Mouse (Mus musculus) neural tube, embryonic 14.5 days (tissue): Measurements from ENCODE around the gene Npl. TPM values are rescaled to one million over a fixed set of nuclear protein-coding genes. Genes with fewer than 3 reads are reported as not detected.

ENCODE experiments used
- ATAC-seq: fragments of 200-750 bp; cut with Nextera tagmentation; 2 replicates; pipeline ENCODE4 v1.8.0; 2017; ENCODE audit warnings: low read depth, mild to moderate bottlenecking, moderate TSS enrichment, moderate library complexity
- H3K27ac ChIP-seq: fragments of 300-500 bp; sonication (generic); 2 replicates; pipeline ENCODE4 v1.5.1; 2014; ENCODE audit warnings: low read depth, mild to moderate bottlenecking, control low read depth, low read length, moderate library complexity, mixed read lengths
- H3K27me3 ChIP-seq: fragments of 300-500 bp; sonication (generic); 2 replicates; pipeline ENCODE4 v1.6.1; 2014; ENCODE audit warnings: low read length; ENCODE audit not compliant: control insufficient read depth, insufficient read depth
- H3K36me3 ChIP-seq: fragments of 300-500 bp; sonication (generic); 2 replicates; pipeline ENCODE4 v1.6.1; 2014; ENCODE audit warnings: low read length, mixed read lengths; ENCODE audit not compliant: control insufficient read depth, insufficient read depth
- H3K4me1 ChIP-seq: fragments of 300-500 bp; sonication (generic); 2 replicates; pipeline ENCODE4 v1.6.1; 2014; ENCODE audit warnings: low read length; ENCODE audit not compliant: control insufficient read depth, insufficient read depth
- H3K4me2 ChIP-seq: fragments of 300-500 bp; sonication (generic); 2 replicates; pipeline ENCODE4 v1.6.1; 2014; ENCODE audit warnings: mild to moderate bottlenecking, low read depth, low read length, control low read depth
- H3K4me3 ChIP-seq: fragments of 300-500 bp; sonication (generic); 2 replicates; pipeline ENCODE4 v1.5.1; 2014; ENCODE audit warnings: low read depth, low read length, control low read depth, mixed read lengths
- H3K9ac ChIP-seq: fragments of 300-500 bp; sonication (generic); replicated peaks from 2 replicates; pipeline ENCODE4 v1.6.1; 2014; ENCODE audit warnings: low read depth, mild to moderate bottlenecking, control low read depth, low read length, mixed read lengths
- H3K9me3 ChIP-seq: fragments of 300-500 bp; sonication (generic); 2 replicates; pipeline ENCODE4 v1.6.1; 2016; ENCODE audit warnings: low read length; ENCODE audit not compliant: control insufficient read depth
- WGBS: fragments of 180-500 bp; shearing (Covaris S2); extraction: QIAGEN DNeasy Blood & Tissue Kit; methylation state at CpG from one replicate; pipeline ENCODE4 v1.1.7; 2014; 5-methylcytosine and 5-hydroxymethylcytosine counted together
- polyA plus RNA-seq: library from polyadenylated mRNA; unstranded; fragments of >200 nt; fragmentation: Nextera tagmentation; extraction: Ambion mirVana; gene quantifications from 2 replicates; pipeline ENCODE4 v1.2.1, GENCODE M21; 2014

Gene Npl
- polyA plus RNA-seq, 1 experiment from 2014 or later: 14.4 TPM

GRCm38 (mm10) chr1:153500030-153500429 lies 49.8 kb downstream of the Npl start:
- no peak overlapping the region for H3K27ac ChIP-seq

GRCm38 (mm10) chr1:153496030-153496429 lies 53.8 kb downstream of the Npl start:
- H3K4me3 ChIP-seq: no peak overlapping the region
- no peaks in the 10 kb centered on the region for H3K36me3 ChIP-seq
- no peaks in the 10 kb centered on the region for H3K9me3 ChIP-seq
- no peak overlapping the region for H3K9ac ChIP-seq
- ATAC-seq: no peak
- 74% methylated on average over 3 of the region's 3 CpGs for WGBS
- no peak overlapping the region for H3K4me2 ChIP-seq
- H3K27ac ChIP-seq: no peak overlapping the region
- H3K27me3 ChIP-seq: no peaks in the 10 kb centered on the region
- no peaks in the 10 kb centered on the region for H3K4me1 ChIP-seq

More at GRCm38 (mm10) chr1:153500030-153500429, 49.8 kb downstream of the Npl start:
- 89% methylated on average over 9 of the region's 9 CpGs for WGBS
- no peak overlapping the region for H3K9ac ChIP-seq
- H3K36me3 ChIP-seq: no peaks in the 10 kb centered on the region
- no peak overlapping the region for H3K4me2 ChIP-seq
- ATAC-seq: no peak
- H3K4me3 ChIP-seq: no peak overlapping the region
- no peaks in the 10 kb centered on the region for H3K9me3 ChIP-seq
- no peaks in the 10 kb centered on the region for H3K4me1 ChIP-seq
- no peaks in the 10 kb centered on the region for H3K27me3 ChIP-seq

- H3K27me3 ChIP-seq: no peaks in the 10 kb centered on the region
- H3K9me3 ChIP-seq: no peaks in the 10 kb centered on the region
- no peak overlapping the region for H3K4me2 ChIP-seq
- H3K36me3 ChIP-seq: no peaks in the 10 kb centered on the region
- ATAC-seq: no peak
- no peak overlapping the region for H3K9ac ChIP-seq
- WGBS: 22% methylated on average over 6 of the region's 6 CpGs
- H3K27ac ChIP-seq: no peak overlapping the region
- H3K4me3 ChIP-seq: no peak overlapping the region
- H3K4me1 ChIP-seq: no peaks in the 10 kb centered on the region
Observed at GRCm38 (mm10) chr1:153493931-153494330, 55.9 kb downstream of the Npl start.

DNA sequence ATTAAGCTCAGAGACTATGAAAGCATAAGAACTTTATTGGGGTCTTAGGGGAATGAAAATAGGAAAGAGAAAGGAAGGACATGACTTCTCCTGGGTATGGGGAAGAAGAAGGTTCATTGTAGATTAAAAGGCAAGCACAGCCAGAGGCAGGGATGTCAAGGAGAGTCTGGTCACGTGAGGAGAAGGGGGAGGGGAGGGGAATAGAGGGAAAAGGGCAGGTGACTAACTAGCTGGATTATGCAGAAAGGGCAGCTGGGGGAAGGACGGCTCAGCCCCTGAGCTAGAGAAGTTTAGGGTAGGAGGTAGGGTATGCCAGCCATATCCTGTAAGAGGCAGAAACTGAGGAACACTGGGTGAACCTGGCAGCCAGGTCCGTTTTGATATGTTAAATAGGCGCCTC lies 56.5 kb downstream of the Npl start:
- Histone ChIP-seq H3K4me2 (no peak overlapping the region), H3K27ac (no peak overlapping the region), H3K4me3 (no peak overlapping the region), H3K27me3 (no peaks in the 10 kb centered on the region), H3K36me3 (no peaks in the 10 kb centered on the region), H3K9me3 (no peaks in the 10 kb centered on the region), H3K9ac (no peak overlapping the region), H3K4me1 (no peaks in the 10 kb centered on the region)
- ATAC-seq: no peak
- 33% methylated on average over 4 of the region's 4 CpGs for WGBS

GRCm38 (mm10) chr1:153491822-153492221 lies 58.0 kb downstream of the Npl start:
- no peak overlapping the region for H3K9ac ChIP-seq
- 94% methylated on average over 1 of the region's 1 CpGs for WGBS
- ATAC-seq: no peak
- H3K36me3 ChIP-seq: no peaks in the 10 kb centered on the region
- H3K27me3 ChIP-seq: no peaks in the 10 kb centered on the region
- H3K9me3 ChIP-seq: no peaks in the 10 kb centered on the region
- H3K4me1 ChIP-seq: no peaks in the 10 kb centered on the region
- no peak overlapping the region for H3K27ac ChIP-seq
- no peak overlapping the region for H3K4me3 ChIP-seq
- no peak overlapping the region for H3K4me2 ChIP-seq

- H3K27ac ChIP-seq: no peak overlapping the region
- H3K27me3 ChIP-seq: no peaks in the 10 kb centered on the region
- H3K9me3 ChIP-seq: no peaks in the 10 kb centered on the region
- H3K9ac ChIP-seq: no peak overlapping the region
- no peaks in the 10 kb centered on the region; the same call in 1 of the 2 replicates for H3K4me1 ChIP-seq
- H3K36me3 ChIP-seq: no peaks in the 10 kb centered on the region
- ATAC-seq: no peak
- H3K4me3 ChIP-seq: no peak overlapping the region
- 88% methylated on average over 2 of the region's 2 CpGs for WGBS
- no peak overlapping the region for H3K4me2 ChIP-seq
Observed at GRCm38 (mm10) chr1:153491345-153491744, 58.5 kb downstream of the Npl start.

GRCm38 (mm10) chr1:153489963-153490362 lies 59.9 kb downstream of the Npl start:
- no peak for ATAC-seq
- 90% methylated on average over 4 of the region's 4 CpGs for WGBS
- H3K27ac ChIP-seq: no peak overlapping the region

DNA sequence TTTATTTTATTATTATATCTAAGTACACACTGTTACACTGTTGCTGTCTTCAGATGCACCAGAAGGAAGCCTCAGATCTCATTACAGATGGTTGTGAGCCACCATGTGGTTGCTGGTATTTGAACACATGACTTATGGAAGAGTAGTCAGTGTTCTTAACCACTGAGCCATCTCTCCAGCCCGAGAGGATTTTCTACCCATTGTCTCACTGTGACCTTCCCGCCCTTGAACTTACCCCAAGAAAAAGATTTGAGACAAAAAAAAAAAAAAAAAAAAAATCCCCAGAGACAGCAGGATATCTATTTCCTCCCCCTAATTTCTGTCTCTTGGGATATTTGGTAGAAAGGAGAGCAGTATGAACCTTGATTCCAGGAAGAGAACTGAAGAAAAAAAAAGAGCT lies 60.3 kb downstream of the Npl start:
- H3K9ac ChIP-seq: no peak overlapping the region
- H3K4me1 ChIP-seq: peaks cover 16% of the 10 kb centered on the region
- H3K9me3 ChIP-seq: no peaks in the 10 kb centered on the region
- no peak overlapping the region for H3K27ac ChIP-seq
- WGBS: 53% methylated on average over 2 of the region's 2 CpGs
- H3K4me2 ChIP-seq: no peak overlapping the region
- no peaks in the 10 kb centered on the region for H3K27me3 ChIP-seq
- H3K4me3 ChIP-seq: no peak overlapping the region
- ATAC-seq: no peak
- no peaks in the 10 kb centered on the region for H3K36me3 ChIP-seq

More at GRCm38 (mm10) chr1:153489963-153490362, 59.9 kb downstream of the Npl start:
- Histone ChIP-seq H3K4me1 (peaks cover 11% of the 10 kb centered on the region), H3K36me3 (no peaks in the 10 kb centered on the region), H3K4me2 (no peak overlapping the region), H3K27me3 (no peaks in the 10 kb centered on the region), H3K9me3 (no peaks in the 10 kb centered on the region), H3K4me3 (no peak overlapping the region), H3K9ac (no peak overlapping the region)

GRCm38 (mm10) chr1:153489132-153489531 lies 60.7 kb downstream of the Npl start:
- 52% methylated on average over 7 of the region's 7 CpGs for WGBS
- no peak for ATAC-seq
- Histone ChIP-seq H3K4me1 (peaks cover 18% of the 10 kb centered on the region), H3K27ac (no peak overlapping the region), H3K4me3 (no peak overlapping the region), H3K9ac (no peak overlapping the region), H3K36me3 (no peaks in the 10 kb centered on the region), H3K9me3 (no peaks in the 10 kb centered on the region), H3K4me2 (no peak overlapping the region), H3K27me3 (no peaks in the 10 kb centered on the region)

GRCm38 (mm10) chr1:153487500-153487879 lies 62.4 kb downstream of the Npl start, which contains the start of gene Dhx9:
TSS of gene Dhx9 (minus strand) at chr1:153487660.
- WGBS: 0% methylated on average over 35 of the region's 35 CpGs

More at GRCm38 (mm10) chr1:153487500-153487879, 62.4 kb downstream of the Npl start, which contains the start of gene Dhx9:
- peak; percentile 90 for ATAC-seq
- Histone ChIP-seq H3K4me1 (peaks cover 20% of the 10 kb centered on the region), H3K27me3 (no peaks in the 10 kb centered on the region), H3K4me2 (peak within 1 kb of the TSS; percentile 67), H3K9me3 (no peaks in the 10 kb centered on the region), H3K4me3 (peak within 1 kb of the TSS; percentile 99), H3K27ac (peak within 1 kb of the TSS; percentile 93), H3K36me3 (no peaks in the 10 kb centered on the region), H3K9ac (peak within 1 kb of the TSS; percentile 98)
